Mouse (Mus musculus) 3134 (cell line): ENCODE results near the gene Cct6b.
"Not testable (repeated sequence)": the region's sequence is repeated elsewhere in the genome, so short reads cannot be mapped to it uniquely, and the experiment has no call there.

ENCODE experiments used
- DNase-seq: peaks from one replicate; pipeline ENCODE4 v3.0.0-alpha.2; 2011; ENCODE audit warnings: low spot score; ENCODE audit not compliant: insufficient read length; ENCODE audit errors: extremely low read depth

Gene Cct6b

DNA sequence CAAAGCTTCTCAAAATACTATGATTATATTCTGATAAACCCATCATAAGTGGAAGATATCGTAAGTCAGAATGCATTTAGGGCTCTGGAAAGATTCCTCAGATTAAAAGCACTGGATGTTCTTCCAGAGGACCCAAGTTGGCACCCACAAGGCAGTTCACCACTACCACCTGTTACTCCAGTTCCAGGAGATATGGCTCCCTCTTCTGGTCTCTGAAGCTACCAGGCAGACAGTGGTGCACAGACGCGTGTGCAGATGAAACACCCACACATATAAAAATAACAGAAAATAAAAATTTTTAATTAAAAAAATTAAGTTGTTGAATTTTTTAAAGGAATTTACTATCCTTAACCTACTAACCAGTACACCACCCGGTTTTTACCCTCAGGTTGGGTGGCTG lies 55.2 kb downstream of the Cct6b start:
- DNase-seq: no peak

GRCm38 (mm10) chr11:82705082-82705481 lies 59.0 kb downstream of the Cct6b start:
- no peak for DNase-seq

GRCm38 (mm10) chr11:82699865-82700410 lies 64.2 kb downstream of the Cct6b start:
- DNase-seq: no peak

- no peak for DNase-seq
These were observed 68.2 kb downstream of the Cct6b start for GRCm38 (mm10) chr11:82695930-82696329.

- not testable (repeated sequence) for DNase-seq
These were observed 69.2 kb downstream of the Cct6b start for GRCm38 (mm10) chr11:82694947-82695346.

GRCm38 (mm10) chr11:82692668-82693067 lies 71.5 kb downstream of the Cct6b start:
- no peak for DNase-seq

DNA sequence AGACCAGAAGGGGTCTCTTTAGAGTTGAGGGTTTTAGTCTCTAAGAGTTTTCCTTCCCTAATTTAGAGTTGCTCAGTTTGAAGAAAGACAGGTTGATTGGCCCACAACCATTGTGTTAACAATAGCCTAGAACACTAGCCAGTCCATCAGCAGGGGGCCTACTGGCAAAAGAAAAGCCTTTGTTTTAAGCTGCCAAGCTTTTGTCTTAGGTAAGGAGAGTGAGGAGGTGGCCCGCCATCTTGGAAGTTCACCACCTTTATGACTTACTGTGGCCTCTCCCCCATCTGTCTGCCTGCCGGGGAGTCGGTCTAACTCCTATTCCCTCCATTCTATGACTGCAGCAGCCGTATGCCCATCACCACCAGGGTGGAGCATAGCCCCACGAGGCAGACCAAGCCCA lies 73.6 kb downstream of the Cct6b start:
- no peak for DNase-seq

DNA sequence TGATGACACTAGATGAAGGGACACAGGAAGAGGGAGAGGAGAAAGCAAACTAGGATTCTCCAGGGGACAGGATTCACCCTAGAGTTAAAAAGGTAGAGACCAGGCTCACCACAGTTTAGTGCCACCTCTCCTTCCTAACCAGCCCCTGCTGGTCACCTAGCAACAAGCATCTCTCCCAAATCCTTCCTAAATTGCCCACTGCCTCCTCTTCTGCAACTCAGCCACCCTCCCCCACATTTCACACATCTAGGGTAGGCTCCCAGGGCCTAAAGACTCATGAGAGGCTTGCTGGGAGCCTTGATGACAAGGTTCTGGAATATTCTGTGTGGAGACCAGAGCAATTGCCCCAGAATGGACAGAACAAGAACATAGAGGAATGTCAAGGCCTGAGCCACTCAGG lies 76.5 kb downstream of the Cct6b start:
- no peak for DNase-seq

DNA sequence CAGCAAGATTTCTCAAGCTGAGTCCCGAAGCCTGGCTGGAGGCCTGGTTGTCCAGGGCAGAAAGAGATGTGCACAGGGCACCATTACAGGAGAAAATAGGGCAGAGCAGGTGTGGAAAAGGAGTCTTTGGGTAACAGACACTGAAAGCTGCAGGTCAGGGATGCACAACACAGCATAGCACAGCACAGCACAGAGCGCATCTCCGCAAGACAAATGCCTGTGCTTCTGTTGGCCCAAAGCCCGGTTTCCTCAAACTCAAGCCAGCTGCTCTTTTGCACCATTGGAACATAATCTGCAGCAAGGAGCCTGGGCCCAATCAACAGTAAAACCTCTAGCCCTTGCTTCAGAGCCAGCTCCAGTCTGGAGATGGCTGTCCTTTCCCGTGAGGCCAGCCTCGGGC lies 79.4 kb downstream of the Cct6b start:
- DNase-seq: no peak

DNA sequence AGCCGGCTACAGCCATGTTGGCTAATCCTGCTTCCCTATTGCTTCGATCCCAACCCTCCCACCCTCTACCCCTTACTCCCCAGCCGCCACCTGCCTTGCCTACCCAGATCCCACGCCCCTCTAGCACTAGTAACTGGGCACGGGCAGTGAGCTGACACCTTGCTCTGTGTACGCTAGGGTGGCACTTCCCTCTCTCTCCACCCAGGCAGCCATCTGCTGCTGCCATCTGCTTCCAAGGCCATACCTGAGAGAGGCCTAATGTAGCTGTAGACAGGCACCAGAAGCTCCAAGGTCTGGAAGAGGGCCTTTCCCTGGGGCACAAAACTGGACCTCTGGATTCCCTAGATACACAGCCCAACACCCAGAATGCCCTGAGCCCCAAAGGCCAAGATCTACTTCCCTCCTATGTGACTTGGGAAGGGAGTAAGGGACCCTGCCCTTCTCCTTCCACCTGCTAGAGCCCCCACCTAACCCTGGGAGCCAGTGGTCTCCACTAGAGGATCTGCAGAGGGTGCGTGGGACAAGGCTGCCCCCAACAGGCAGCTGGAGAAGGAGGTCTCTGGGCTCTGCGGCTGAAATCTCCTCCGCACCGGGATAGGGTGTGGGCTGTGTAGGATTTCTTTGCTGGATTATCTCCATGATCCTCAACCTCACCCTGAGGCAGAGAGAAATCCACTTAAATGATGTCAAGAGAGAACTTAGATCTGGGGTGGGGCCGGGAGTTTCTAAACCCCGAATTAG lies 80.2 kb downstream of the Cct6b start:
- DNase-seq: no peak

- DNase-seq: no peak
These were observed 85.6 kb downstream of the Cct6b start for GRCm38 (mm10) chr11:82678561-82678960.
